Mouse (Mus musculus) liver, embryonic 13.5 days (tissue): ENCODE data around the gene Vstm2a. TPM values are rescaled to one million over a fixed set of nuclear protein-coding genes. Genes with fewer than 3 reads are reported as not detected.
A peak's percentile ranks its signal among the peaks of the same experiment; 100 is the strongest.

ENCODE experiments used
- ATAC-seq: fragments of 200-750 bp; cut with Nextera tagmentation; 2 replicates; pipeline ENCODE4 v1.8.0; 2017; ENCODE audit warnings: low read depth, mild to moderate bottlenecking, moderate number of reproducible peaks, moderate library complexity
- DNase-seq: peaks from one replicate; pipeline ENCODE4 v3.0.0; 2022
- H3K27ac ChIP-seq: fragments of 300-500 bp; sonication (generic); 2 replicates; pipeline ENCODE4 v1.5.1; 2015; ENCODE audit warnings: moderate library complexity, mild to moderate bottlenecking, inconsistent platforms
- H3K27me3 ChIP-seq: fragments of 300-500 bp; sonication (generic); 2 replicates; pipeline ENCODE4 v1.6.1; 2015; ENCODE audit warnings: mild to moderate bottlenecking, inconsistent platforms
- H3K36me3 ChIP-seq: fragments of 300-500 bp; sonication (generic); 2 replicates; pipeline ENCODE4 v1.6.1; 2015; ENCODE audit warnings: mild to moderate bottlenecking, inconsistent platforms
- H3K4me1 ChIP-seq: fragments of 300-500 bp; sonication (generic); replicated peaks from 2 replicates; pipeline ENCODE4 v1.6.1; 2015; ENCODE audit warnings: inconsistent platforms
- H3K4me2 ChIP-seq: fragments of 300-500 bp; sonication (generic); 2 replicates; pipeline ENCODE4 v1.6.1; 2015; ENCODE audit warnings: inconsistent platforms, mild to moderate bottlenecking, moderate library complexity
- H3K4me3 ChIP-seq: fragments of 300-500 bp; sonication (generic); replicated peaks from 2 replicates; pipeline ENCODE4 v1.5.1; 2015; ENCODE audit warnings: mild to moderate bottlenecking, inconsistent platforms
- H3K9ac ChIP-seq: fragments of 300-500 bp; sonication (generic); 2 replicates; pipeline ENCODE4 v1.6.1; 2015; ENCODE audit warnings: mild to moderate bottlenecking, inconsistent platforms
- H3K9me3 ChIP-seq: fragments of 300-500 bp; sonication (generic); replicated peaks from 2 replicates; pipeline ENCODE4 v1.6.1; 2016; ENCODE audit warnings: inconsistent platforms
- WGBS: fragments of 180-500 bp; shearing (Covaris S2); methylation state at CpG from one replicate; pipeline ENCODE4 v1.1.7; 2015; ENCODE audit not compliant: insufficient replicate concordance; 5-methylcytosine and 5-hydroxymethylcytosine counted together
- polyA plus RNA-seq: library from polyadenylated mRNA; unstranded; fragments of >200 nt; fragmentation: Nextera tagmentation; extraction: Ambion mirVana; gene quantifications from 2 replicates; pipeline ENCODE4 v1.2.1, GENCODE M21; 2015

The Vstm2a gene
- polyA plus RNA-seq = 0.08 and 0.09 TPM in 2 replicates

- peak within 1 kb of the TSS; percentile 42 for H3K4me3 ChIP-seq
- H3K36me3 ChIP-seq = no peaks in the 10 kb centered on the region
- peak within 1 kb of the TSS; percentile 55 for H3K4me2 ChIP-seq
- DNase-seq (no peak), ATAC-seq (no peak)
- no peaks in the 10 kb centered on the region for H3K4me1 ChIP-seq
- WGBS = under 1% methylated on average over 43 of the region's 44 CpGs
- H3K27ac ChIP-seq = no peak within 1 kb of the TSS
- no peaks in the 10 kb centered on the region for H3K9me3 ChIP-seq
- peaks cover 45% of the 10 kb centered on the region for H3K27me3 ChIP-seq
- no peak within 1 kb of the TSS for H3K9ac ChIP-seq
These were observed at the start of gene Vstm2a for GRCm38 (mm10) chr11:16257473-16257921. Gene Vstm2a, plus strand, starts transcription at chr11:16257724.

- Histone ChIP-seq H3K9ac (no peak overlapping the region), H3K27ac (no peak overlapping the region), H3K4me2 (peak overlapping the region; percentile 55), H3K9me3 (no peaks in the 10 kb centered on the region), H3K27me3 (peaks cover 45% of the 10 kb centered on the region), H3K4me1 (no peaks in the 10 kb centered on the region), H3K4me3 (peak overlapping the region; percentile 42; the same call in 1 of the 2 replicates), H3K36me3 (no peaks in the 10 kb centered on the region)
- DNase-seq (no peak), ATAC-seq (no peak)
- 25% methylated on average over 7 of the region's 7 CpGs for WGBS
These were observed 513 bp upstream of the Vstm2a start for GRCm38 (mm10) chr11:16257011-16257410.

- Histone ChIP-seq H3K36me3 (no peaks in the 10 kb centered on the region), H3K9me3 (no peaks in the 10 kb centered on the region), H3K27ac (no peak overlapping the region), H3K4me3 (no peak overlapping the region), H3K27me3 (peaks cover 45% of the 10 kb centered on the region), H3K4me2 (no peak overlapping the region), H3K4me1 (no peaks in the 10 kb centered on the region), H3K9ac (no peak overlapping the region)
- DNase-seq (no peak), ATAC-seq (no peak)
- WGBS = 23% methylated on average over 1 of the region's 1 CpGs
These were observed 776 bp downstream of the Vstm2a start for GRCm38 (mm10) chr11:16258300-16258699.

DNA sequence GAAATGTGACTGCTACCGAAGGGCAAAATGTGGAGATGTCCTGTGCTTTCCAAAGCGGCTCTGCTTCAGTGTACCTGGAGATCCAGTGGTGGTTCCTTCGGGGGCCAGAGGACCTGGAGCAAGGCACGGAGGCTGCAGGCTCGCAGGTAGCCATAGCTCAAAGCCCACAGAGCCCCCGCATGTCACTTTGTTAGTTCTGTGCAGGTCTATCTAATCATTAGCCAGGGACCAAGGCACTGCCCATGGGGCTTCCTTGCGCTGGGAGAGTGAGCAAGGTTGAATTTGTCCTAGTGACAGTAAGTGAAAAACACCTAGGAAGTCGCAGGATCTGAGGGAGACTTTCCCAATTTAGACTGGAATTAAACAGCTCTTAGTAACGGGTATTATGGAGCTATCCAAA, 2.4 kb downstream of the Vstm2a start:
- Histone ChIP-seq H3K9me3 (no peaks in the 10 kb centered on the region), H3K36me3 (no peaks in the 10 kb centered on the region), H3K4me2 (no peak overlapping the region), H3K9ac (no peak overlapping the region), H3K4me1 (no peaks in the 10 kb centered on the region), H3K27me3 (peaks cover 45% of the 10 kb centered on the region), H3K27ac (no peak overlapping the region), H3K4me3 (no peak overlapping the region)
- no peak for DNase-seq
- 14% methylated on average over 9 of the region's 9 CpGs for WGBS
- ATAC-seq = no peak

GRCm38 (mm10) chr11:16260764-16261578, 3.4 kb downstream of the Vstm2a start:
- Histone ChIP-seq H3K9ac (no peak overlapping the region), H3K4me3 (peak overlapping the region; percentile 14), H3K4me1 (no peaks in the 10 kb centered on the region), H3K36me3 (no peaks in the 10 kb centered on the region), H3K27me3 (peaks cover 45% of the 10 kb centered on the region), H3K9me3 (no peaks in the 10 kb centered on the region), H3K27ac (no peak overlapping the region), H3K4me2 (peak overlapping the region; percentile 43)
- WGBS = 2% methylated on average over 40 of the region's 40 CpGs
- ATAC-seq = peak; percentile 51; the same call in 1 of the 2 replicates
- no peak for DNase-seq

DNA sequence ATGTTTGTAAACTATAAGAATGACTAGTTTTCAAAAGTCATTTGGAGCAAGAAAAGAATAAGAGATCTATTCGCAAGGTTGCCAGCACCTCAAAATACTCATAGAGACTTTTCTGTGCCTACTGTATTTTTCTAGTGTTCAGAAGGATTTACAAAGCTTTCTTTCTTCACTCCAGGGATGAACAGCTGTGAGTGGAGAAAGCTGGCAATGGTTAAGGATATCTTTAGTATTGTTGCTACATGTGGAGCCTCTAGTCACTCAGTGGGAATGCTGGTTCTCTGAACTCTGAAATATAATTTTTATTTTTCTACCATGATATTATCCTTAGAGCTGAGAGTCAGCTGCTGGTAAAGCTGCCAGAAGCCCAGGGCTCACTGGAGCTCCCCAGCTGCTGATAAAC, 10.9 kb downstream of the Vstm2a start:
- Histone ChIP-seq H3K4me2 (no peak overlapping the region), H3K4me3 (no peak overlapping the region), H3K27me3 (no peaks in the 10 kb centered on the region), H3K4me1 (no peaks in the 10 kb centered on the region), H3K9ac (no peak overlapping the region), H3K27ac (no peak overlapping the region), H3K9me3 (no peaks in the 10 kb centered on the region), H3K36me3 (no peaks in the 10 kb centered on the region)
- DNase-seq (no peak), ATAC-seq (no peak)
- 66% methylated on average over 1 of the region's 1 CpGs for WGBS

DNA sequence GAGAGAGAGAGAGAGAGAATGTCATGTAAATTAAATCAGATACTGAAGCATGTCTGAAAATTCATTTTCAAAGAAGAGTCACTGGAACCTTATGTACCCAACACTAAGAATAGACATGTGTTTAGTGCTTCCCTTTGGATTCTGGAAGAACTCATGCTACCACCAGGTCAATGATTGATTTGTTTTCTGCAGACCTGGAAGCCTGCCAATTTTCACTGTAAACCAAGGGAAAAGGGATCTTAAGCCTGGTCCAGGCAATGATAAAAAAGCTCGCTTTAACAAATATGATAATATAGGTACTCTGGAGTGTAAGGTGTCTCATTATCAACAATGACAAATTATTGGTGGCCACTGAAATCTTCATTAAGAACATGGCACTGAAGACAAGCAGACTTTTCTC, 32.9 kb downstream of the Vstm2a start:
- Histone ChIP-seq H3K4me1 (no peaks in the 10 kb centered on the region), H3K4me3 (no peak overlapping the region), H3K4me2 (no peak overlapping the region), H3K27ac (no peak overlapping the region), H3K9me3 (no peaks in the 10 kb centered on the region), H3K27me3 (no peaks in the 10 kb centered on the region), H3K36me3 (no peaks in the 10 kb centered on the region), H3K9ac (no peak overlapping the region)
- ATAC-seq = no peak
- no peak for DNase-seq
- WGBS = 71% methylated on average over 1 of the region's 1 CpGs

DNA sequence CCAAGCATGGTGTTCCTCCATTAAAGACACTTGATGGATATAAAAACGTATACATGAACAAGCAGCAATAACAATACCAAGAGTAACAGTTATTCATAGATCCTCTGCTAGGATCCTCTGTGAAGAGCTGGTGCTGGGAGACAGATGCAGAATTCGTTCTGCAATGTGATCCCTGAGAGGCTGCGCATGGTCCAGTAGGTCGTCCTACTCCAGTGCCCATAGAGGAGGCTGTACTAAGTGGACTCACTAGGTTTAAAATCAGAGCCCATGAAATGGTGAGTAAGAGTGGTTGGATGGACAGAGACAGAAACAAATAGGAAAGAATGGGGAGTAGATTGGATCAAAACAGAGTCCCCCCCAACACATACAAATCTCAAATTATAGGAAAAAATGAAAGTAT, 35.4 kb downstream of the Vstm2a start:
- WGBS = 59% methylated on average over 4 of the region's 4 CpGs
- Histone ChIP-seq H3K4me3 (no peak overlapping the region), H3K27ac (no peak overlapping the region), H3K4me2 (no peak overlapping the region), H3K36me3 (no peaks in the 10 kb centered on the region), H3K9ac (no peak overlapping the region), H3K27me3 (no peaks in the 10 kb centered on the region), H3K9me3 (no peaks in the 10 kb centered on the region), H3K4me1 (no peaks in the 10 kb centered on the region)
- no peak for ATAC-seq
- no peak for DNase-seq

DNA sequence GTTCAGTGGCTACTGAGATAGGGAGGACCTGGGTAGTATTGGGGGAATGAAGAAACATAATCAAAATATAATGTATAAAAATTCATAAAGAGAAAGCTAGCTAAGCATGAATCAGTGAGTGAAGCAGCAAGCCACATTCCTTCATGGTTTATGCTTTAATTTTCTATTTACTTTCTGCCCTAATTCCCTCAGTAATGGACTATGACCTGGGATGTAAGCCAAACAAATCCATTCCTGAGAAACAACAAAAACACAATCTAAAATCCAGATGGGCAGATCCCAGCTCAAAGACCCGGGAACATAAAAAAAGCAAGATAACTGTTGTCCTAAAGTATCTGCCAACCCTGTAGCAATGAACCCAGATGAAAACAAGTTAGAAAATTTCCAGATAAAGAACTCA, 39.0 kb downstream of the Vstm2a start:
- Histone ChIP-seq H3K4me3 (no peak overlapping the region), H3K4me2 (no peak overlapping the region), H3K9ac (no peak overlapping the region), H3K27me3 (no peaks in the 10 kb centered on the region), H3K4me1 (no peaks in the 10 kb centered on the region), H3K27ac (no peak overlapping the region), H3K9me3 (no peaks in the 10 kb centered on the region), H3K36me3 (no peaks in the 10 kb centered on the region)
- DNase-seq = no peak
- 45% methylated on average over 1 of the region's 1 CpGs for WGBS
- ATAC-seq = no peak

DNA sequence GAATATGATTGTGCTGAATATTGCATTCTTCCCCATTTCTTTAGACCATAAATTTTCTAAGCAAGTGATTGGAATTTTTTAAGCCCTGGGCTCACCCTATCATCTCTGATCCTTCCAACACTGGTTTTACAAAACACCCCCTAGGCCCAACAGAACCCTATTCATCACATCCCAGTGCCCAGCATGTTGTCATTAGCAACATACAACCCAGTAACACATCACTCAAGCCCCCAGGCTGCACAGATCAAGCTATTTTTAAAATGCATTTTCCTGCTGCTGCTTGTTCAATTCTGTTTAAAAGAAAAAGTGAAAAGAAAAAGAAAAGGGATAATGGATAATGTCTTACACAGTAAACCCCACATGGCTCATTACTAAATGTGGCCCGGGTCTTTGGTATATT, 42.0 kb downstream of the Vstm2a start:
- H3K9me3 ChIP-seq = no peaks in the 10 kb centered on the region
- H3K4me2 ChIP-seq = no peak overlapping the region
- H3K27me3 ChIP-seq = no peaks in the 10 kb centered on the region
- no peaks in the 10 kb centered on the region for H3K4me1 ChIP-seq
- H3K36me3 ChIP-seq = no peaks in the 10 kb centered on the region
- H3K4me3 ChIP-seq = no peak overlapping the region
- DNase-seq = no peak
- ATAC-seq = no peak
- no peak overlapping the region for H3K27ac ChIP-seq
- H3K9ac ChIP-seq = no peak overlapping the region
- WGBS = 68% methylated on average over 1 of the region's 1 CpGs

- Histone ChIP-seq H3K9me3 (no peaks in the 10 kb centered on the region), H3K36me3 (no peaks in the 10 kb centered on the region), H3K27me3 (no peaks in the 10 kb centered on the region), H3K9ac (no peak overlapping the region), H3K4me2 (no peak overlapping the region), H3K4me3 (no peak overlapping the region), H3K27ac (no peak overlapping the region), H3K4me1 (no peaks in the 10 kb centered on the region)
- WGBS = 38% methylated on average over 1 of the region's 1 CpGs
- ATAC-seq = no peak
- no peak for DNase-seq
These were observed 42.4 kb downstream of the Vstm2a start for GRCm38 (mm10) chr11:16299960-16300359.

DNA sequence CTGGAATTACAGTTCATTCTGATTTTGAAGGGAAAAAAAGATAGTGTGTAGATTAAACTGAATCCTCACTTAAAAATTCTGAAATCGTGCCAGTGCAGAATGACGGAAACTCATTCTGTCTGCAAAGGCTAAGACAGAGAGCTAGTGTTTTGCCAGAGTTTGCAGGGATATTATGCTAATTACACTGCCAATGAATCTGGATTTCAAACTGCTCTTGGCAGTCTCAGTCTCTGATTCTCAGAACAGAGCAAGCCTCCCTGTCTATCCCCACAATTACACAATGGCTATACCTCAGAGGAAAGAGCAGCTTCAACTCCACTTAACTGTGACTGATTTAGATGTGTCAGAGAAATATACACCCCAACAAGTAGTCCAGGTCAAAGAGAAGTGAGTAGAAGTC, 43.2 kb downstream of the Vstm2a start:
- H3K36me3 ChIP-seq = no peaks in the 10 kb centered on the region
- H3K4me2 ChIP-seq = no peak overlapping the region
- no peak overlapping the region for H3K4me3 ChIP-seq
- no peaks in the 10 kb centered on the region for H3K9me3 ChIP-seq
- DNase-seq (no peak), ATAC-seq (no peak)
- H3K27me3 ChIP-seq = no peaks in the 10 kb centered on the region
- no peak overlapping the region for H3K9ac ChIP-seq
- H3K27ac ChIP-seq = no peak overlapping the region
- no peaks in the 10 kb centered on the region for H3K4me1 ChIP-seq
- 75% methylated on average over 2 of the region's 2 CpGs for WGBS
